ENCODE assay signal across 12 mouse cellular contexts in genomic region chr17:25472044-25472443, GRCm38 (mm10). TPM values are rescaled to one million over a fixed set of nuclear protein-coding genes. Genes with fewer than 3 reads are reported as not detected.
DNase-seq lines count a peak whose midpoint lies in the region; ATAC-seq and TF ChIP-seq lines count a peak whose summit lies in the region.
"Had no signal": no experiment of that assay in that cellular context is flagged by ENCODE, and none has a peak within 500 bp of the region (broad histone marks: within the 10 kb centered on the region; RNA-seq: fewer than 3 reads in every experiment).

No protein-coding gene starts in this region.

- H3K9me3 ChIP-seq in kidney, embryonic 15.5 days (replicated peaks): no peaks in the 10 kb centered on the region
- H3K9me3 ChIP-seq in hindbrain, postnatal 0 days (ENCODE audit: low read length): no peaks in the 10 kb centered on the region

- no peak overlapping the region for H3K27ac ChIP-seq in kidney, embryonic 15.5 days
- H3K27ac ChIP-seq in testis, adult 2 months (ENCODE audit: control insufficient read depth, insufficient read depth, low read depth, low read length): peak overlapping the region; percentile 75; the same call in 1 of the 2 replicates
- H3K27ac ChIP-seq in hindbrain, postnatal 0 days: peak overlapping the region; percentile 51; the same call in 1 of the 2 replicates

- H3K4me3 ChIP-seq in kidney, embryonic 15.5 days (replicated peaks): no peak overlapping the region
- peak overlapping the region; percentile 91 for H3K4me3 ChIP-seq in testis, adult 2 months (ENCODE audit: control insufficient read depth, low read depth, low read length)
- no peak overlapping the region for H3K4me3 ChIP-seq in hindbrain, postnatal 0 days (ENCODE audit: low read length)
- H3K4me3 ChIP-seq: myocyte had no signal

- peaks cover 39% of the 10 kb centered on the region for H3K27me3 ChIP-seq in kidney, embryonic 15.5 days
- no peaks in the 10 kb centered on the region for H3K27me3 ChIP-seq in testis, adult 2 months (ENCODE audit: control insufficient read depth, insufficient read depth, low read length)
- peaks cover 16% of the 10 kb centered on the region; the same call in 1 of the 2 replicates for H3K27me3 ChIP-seq in hindbrain, postnatal 0 days (ENCODE audit: insufficient read depth, low read length)

- no peak overlapping the region for H3K9ac ChIP-seq in kidney, embryonic 15.5 days
- H3K9ac ChIP-seq in hindbrain, postnatal 0 days (replicated peaks; ENCODE audit: low read length): no peak overlapping the region

- WGBS in kidney, embryonic 15.5 days: 45% methylated on average over 14 of the region's 14 CpGs
- WGBS in hindbrain, postnatal 0 days: 61% methylated on average over 14 of the region's 14 CpGs

- TF ChIP-seq CTCF in testis, adult 2 months (IDR thresholded peaks at IDR 0.05; ENCODE audit: control insufficient read depth, insufficient read depth, insufficient replicate concordance, low read depth, low read length): no peak
- no peak for TF ChIP-seq CTCF in hindbrain, postnatal 0 days (IDR thresholded peaks at IDR 0.05; ENCODE audit: low read depth)

- no peaks in the 10 kb centered on the region for H3K36me3 ChIP-seq in kidney, embryonic 15.5 days
- no peaks in the 10 kb centered on the region for H3K36me3 ChIP-seq in testis, adult 2 months (ENCODE audit: control insufficient read depth, insufficient read depth, low read length)
- H3K36me3 ChIP-seq in hindbrain, postnatal 0 days (ENCODE audit: insufficient read depth, low read length): no peaks in the 10 kb centered on the region

- peaks cover 21% of the 10 kb centered on the region for H3K4me1 ChIP-seq in kidney, embryonic 15.5 days
- peaks cover 28% of the 10 kb centered on the region for H3K4me1 ChIP-seq in testis, adult 2 months (ENCODE audit: control insufficient read depth, insufficient read depth, low read length)
- no peaks in the 10 kb centered on the region for H3K4me1 ChIP-seq in hindbrain, postnatal 0 days (ENCODE audit: insufficient read depth, low read length)

- no peak for ATAC-seq in kidney, embryonic 15.5 days (replicated peaks; ENCODE audit: low FRiP score)
- no peak for ATAC-seq in hindbrain, postnatal 0 days

- H3K4me2 ChIP-seq in kidney, embryonic 15.5 days: peak overlapping the region; percentile 27; the same call in 1 of the 2 replicates
- 0 out of 2 replicates have a peak overlapping the region, but pooled peaks have one; percentile 19 for H3K4me2 ChIP-seq in hindbrain, postnatal 0 days (ENCODE audit: low read depth, low read length)

- DNase-seq in kidney, postnatal 14 days: no peak
- DNase-seq in testis, postnatal 10 days (ENCODE audit: low spot score): no peak
- DNase-seq in hindbrain, postnatal 0 days (ENCODE audit: low spot score): no peak
- DNase-seq in testis, postnatal 14 days (ENCODE audit: low spot score): peak; percentile 38
- no peak for DNase-seq in kidney, postnatal 36 days
- no peak for DNase-seq in adrenal gland, postnatal 36 days
- DNase-seq: adrenal gland, adult 8-10 months; gastrocnemius, postnatal 25 days had no signal

- no peak for TF ChIP-seq POLR2A in testis, adult 2 months (IDR thresholded peaks at IDR 0.05; ENCODE audit: control insufficient read depth, low read depth, low read length)

RNA-seq across cellular contexts. Expression of gene Tekt4, which starts 17.6 kb away (rescaled TPM):
- polyA plus RNA-seq in kidney, embryonic 15.5 days (2015; fragmentation: Nextera tagmentation; extraction: Ambion mirVana): not detected in 2 replicates
- polyA plus RNA-seq in testis, adult 2 months (2012; rRNA removed): 341 and 400 TPM in 2 replicates
- total RNA-seq in hindbrain, postnatal 0 days (2014; rRNA removed): 5.7 and 7.4 TPM in 2 replicates
- 2.3 and 3.2 TPM in 2 replicates for polyA plus RNA-seq in hindbrain, postnatal 0 days (2015; fragmentation: Nextera tagmentation; extraction: Ambion mirVana)
- total RNA-seq in adrenal gland, postnatal 36 days (2021): not detected
- total RNA-seq: gastrocnemius, postnatal 25 days; liver, adult 2 months had no signal
- polyA plus RNA-seq: liver, adult 2 months; myocyte had no signal

RNA-seq across cellular contexts. Expression of gene Sstr5, which starts 25.0 kb away (rescaled TPM):
- not detected in 2 replicates for polyA plus RNA-seq in kidney, embryonic 15.5 days (2015; fragmentation: Nextera tagmentation; extraction: Ambion mirVana)
- polyA plus RNA-seq in testis, adult 2 months (2012; rRNA removed): 0.04 and 0.05 TPM in 2 replicates
- total RNA-seq in hindbrain, postnatal 0 days (2014; rRNA removed): 2.3 and 2.5 TPM in 2 replicates
- polyA plus RNA-seq in hindbrain, postnatal 0 days (2015; fragmentation: Nextera tagmentation; extraction: Ambion mirVana): 0.84 and 1.2 TPM in 2 replicates
- total RNA-seq in adrenal gland, postnatal 36 days (2021): under 1 TPM; 0.49 to 0.53 TPM
- total RNA-seq: gastrocnemius, postnatal 25 days; liver, adult 2 months had no signal
- polyA plus RNA-seq: liver, adult 2 months; myocyte had no signal

RNA-seq across cellular contexts. Expression of gene Cacna1h, which starts 38.5 kb away (rescaled TPM):
- 2.8 and 3.4 TPM in 2 replicates for polyA plus RNA-seq in kidney, embryonic 15.5 days (2015; fragmentation: Nextera tagmentation; extraction: Ambion mirVana)
- polyA plus RNA-seq in testis, adult 2 months (2012; rRNA removed): 78.4 and 84.0 TPM in 2 replicates
- 82.1 and 111 TPM in 2 replicates for total RNA-seq in hindbrain, postnatal 0 days (2014; rRNA removed)
- 4.8 and 5.7 TPM in 2 replicates for polyA plus RNA-seq in hindbrain, postnatal 0 days (2015; fragmentation: Nextera tagmentation; extraction: Ambion mirVana)
- 10 to 100 TPM; 58.7 to 97.3 TPM for total RNA-seq in adrenal gland, postnatal 36 days (2021)
- total RNA-seq: liver, adult 2 months had no signal

Comparison
In these comparisons a context has a peak if more than half of its experiments do, and no peak if none do; other contexts are left out.
1. RNA of gene Tekt4, which starts 17.6 kb away (polyA plus RNA-seq): 341 to 400 TPM in testis, adult 2 months; 2.3 to 3.2 TPM in hindbrain, postnatal 0 days and not detected in kidney, embryonic 15.5 days; every median in the first group is over 10 times any median in the second.
2. RNA of gene Cacna1h, which starts 38.5 kb away (polyA plus RNA-seq): 78.4 to 84.0 TPM in testis, adult 2 months; 4.8 to 5.7 TPM in hindbrain, postnatal 0 days and 2.8 to 3.4 TPM in kidney, embryonic 15.5 days; every median in the first group is over 10 times any median in the second.